Mouse (Mus musculus) induced T-regulatory cell, adult 2 months (primary cell): ENCODE data around the gene Slc26a5.
A peak's percentile ranks its signal among the peaks of the same experiment; 100 is the strongest.

ENCODE experiments used
- DNase-seq: peaks from one replicate; pipeline ENCODE4 v3.0.0-alpha.2; 2012; ENCODE audit warnings: low read depth

Gene Slc26a5

GRCm38 (mm10) chr5:21804837-21805236 lies 60.6 kb downstream of the Slc26a5 start:
- no peak for DNase-seq

GRCm38 (mm10) chr5:21803691-21804188 lies 61.7 kb downstream of the Slc26a5 start:
- no peak for DNase-seq

GRCm38 (mm10) chr5:21802907-21803306 lies 62.5 kb downstream of the Slc26a5 start:
- DNase-seq = no peak

- no peak for DNase-seq
Observed at GRCm38 (mm10) chr5:21792166-21792565, 73.2 kb downstream of the Slc26a5 start.

- no peak for DNase-seq
Observed at GRCm38 (mm10) chr5:21789061-21789460, 76.3 kb downstream of the Slc26a5 start.

- peak; percentile 9 for DNase-seq
Observed at GRCm38 (mm10) chr5:21787186-21788105, 78.0 kb downstream of the Slc26a5 start.

- peak; percentile 97 for DNase-seq
Observed at GRCm38 (mm10) chr5:21786258-21787185, 78.9 kb downstream of the Slc26a5 start.

- DNase-seq = no peak
Observed at GRCm38 (mm10) chr5:21785776-21786175, 79.6 kb downstream of the Slc26a5 start.

- DNase-seq = peak; percentile 95
Observed at GRCm38 (mm10) chr5:21785053-21785452, 80.4 kb downstream of the Slc26a5 start, which contains the start of the genes Dnajc2 and Psmc2. TSS of gene Dnajc2 (minus strand) at chr5:21785251. TSS of gene Psmc2 (plus strand) at chr5:21785283.

- peak; percentile 60 for DNase-seq
Observed at GRCm38 (mm10) chr5:21784161-21785052, 81.0 kb downstream of the Slc26a5 start.

GRCm38 (mm10) chr5:21776491-21776890 lies 88.9 kb downstream of the Slc26a5 start:
- no peak for DNase-seq

- DNase-seq = no peak
Observed at GRCm38 (mm10) chr5:21769841-21770240, 95.6 kb downstream of the Slc26a5 start.

GRCm38 (mm10) chr5:21768506-21768905 lies 96.9 kb downstream of the Slc26a5 start:
- DNase-seq = no peak
